Mouse (Mus musculus) heart, adult 9 months (tissue): ENCODE data around the gene Asl.
"Not testable (repeated sequence)": the region's sequence is repeated elsewhere in the genome, so short reads cannot be mapped to it uniquely, and the experiment has no call there.

ENCODE experiments used
- DNase-seq, 2 experiments: peaks; one replicate each; pipeline ENCODE4 v3.0.0; 2022; ENCODE audit warnings: low spot score in 2 of 2

Gene Asl

DNA sequence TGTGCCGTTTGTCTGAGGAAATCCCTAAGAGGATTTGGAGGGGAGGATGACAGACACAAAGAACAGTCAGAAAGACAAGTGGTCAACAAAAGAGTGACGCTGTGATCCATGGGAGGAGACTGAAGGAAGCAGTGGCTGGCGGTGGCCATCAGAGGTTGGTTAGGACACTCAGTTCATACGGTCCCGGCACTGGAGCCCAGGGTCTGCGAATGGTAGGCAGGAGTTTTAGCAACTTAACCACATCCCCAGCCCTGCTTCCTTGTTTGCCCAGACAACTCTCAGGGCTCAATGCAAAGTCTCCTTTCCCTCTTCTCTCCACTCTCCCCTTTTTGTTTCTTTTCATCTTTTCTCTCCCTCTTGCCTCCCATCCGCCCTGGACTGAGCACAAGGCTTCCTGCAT, 17.1 kb upstream of the Asl start:
- DNase-seq, result no peak

DNA sequence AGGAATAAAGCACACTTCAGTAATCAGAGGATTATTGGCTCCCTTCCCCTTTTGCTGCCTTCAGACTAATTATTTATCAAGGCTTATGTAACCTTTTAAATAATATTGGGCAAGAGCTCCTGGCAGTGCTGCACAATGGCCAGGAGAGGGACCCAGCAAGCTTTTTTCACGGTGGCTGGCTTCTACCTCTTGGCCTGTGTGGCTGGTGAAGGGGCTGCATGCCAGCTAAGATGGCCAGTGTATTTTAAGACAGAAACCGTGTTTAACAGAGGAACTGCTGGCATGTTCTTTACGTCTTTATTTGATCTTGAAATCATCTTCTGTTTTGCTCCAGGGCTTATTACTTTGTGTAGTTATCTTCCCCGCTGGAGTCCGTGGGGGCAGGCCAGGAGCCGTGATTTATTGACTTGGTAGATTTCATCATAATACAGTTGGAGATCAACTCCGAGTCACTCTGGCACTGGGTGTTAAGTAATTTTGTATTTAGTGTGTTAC, 15.2 kb upstream of the Asl start:
- peak; percentile 76 to 84 for DNase-seq

DNA sequence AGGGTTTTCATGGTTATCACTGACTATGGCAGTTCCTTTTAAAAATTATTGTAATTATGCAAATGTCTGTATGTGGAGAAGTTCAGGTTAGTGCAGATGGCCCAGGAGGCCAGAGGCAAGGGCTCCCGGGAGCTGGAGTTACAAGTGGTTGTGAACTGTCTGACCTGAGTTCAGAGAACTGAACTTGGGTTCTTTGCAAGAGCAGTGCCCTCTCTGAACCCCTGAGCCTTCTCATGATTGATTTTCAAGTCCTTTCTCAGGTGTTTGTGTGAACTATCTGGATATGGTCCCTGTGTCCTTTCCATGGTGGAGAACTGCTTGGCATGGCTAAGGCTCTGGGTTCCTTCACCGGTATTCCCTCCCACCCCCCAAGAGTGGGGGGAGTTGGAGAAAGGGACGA, 14.7 kb upstream of the Asl start:
- DNase-seq, result no peak

DNA sequence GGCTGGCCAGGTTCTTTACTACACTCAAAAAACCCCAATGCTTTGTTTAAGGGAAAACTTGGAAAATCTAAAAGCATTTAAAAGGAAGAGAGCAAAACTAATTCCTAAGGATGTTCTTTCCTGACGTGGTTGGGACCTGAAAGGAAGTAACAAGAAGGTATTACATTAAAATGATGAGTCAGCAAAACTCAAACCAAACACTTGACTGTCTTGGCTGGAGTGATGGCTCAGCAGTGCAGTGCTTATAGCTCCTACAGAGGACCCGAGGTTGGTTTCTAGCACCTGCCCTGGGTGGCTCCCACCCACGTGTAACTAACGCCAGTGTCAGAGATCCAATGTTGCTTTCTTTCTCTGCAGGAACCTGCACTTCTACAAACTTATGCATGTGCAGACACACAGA, 12.2 kb upstream of the Asl start:
- DNase-seq, result no peak

DNA sequence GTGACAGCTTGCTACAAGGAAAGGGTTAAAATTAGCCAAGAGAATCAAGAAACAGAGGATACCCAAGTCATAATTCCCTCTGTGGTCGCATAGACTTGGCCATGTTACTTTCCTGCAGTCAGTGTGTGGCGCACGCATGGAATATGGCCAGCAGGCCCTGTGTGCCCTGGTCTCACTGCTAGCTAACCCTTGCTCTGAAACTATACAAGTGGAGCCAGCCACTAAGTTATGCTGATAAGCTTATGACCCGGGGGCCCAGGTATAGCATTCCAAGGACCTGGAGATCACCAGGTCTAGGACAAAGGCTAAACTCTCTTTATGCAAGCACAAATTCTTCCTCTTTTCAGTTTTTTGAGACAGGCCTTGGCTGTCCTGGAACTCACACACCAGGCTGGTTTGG, 11.8 kb upstream of the Asl start:
- no peak for DNase-seq

DNA sequence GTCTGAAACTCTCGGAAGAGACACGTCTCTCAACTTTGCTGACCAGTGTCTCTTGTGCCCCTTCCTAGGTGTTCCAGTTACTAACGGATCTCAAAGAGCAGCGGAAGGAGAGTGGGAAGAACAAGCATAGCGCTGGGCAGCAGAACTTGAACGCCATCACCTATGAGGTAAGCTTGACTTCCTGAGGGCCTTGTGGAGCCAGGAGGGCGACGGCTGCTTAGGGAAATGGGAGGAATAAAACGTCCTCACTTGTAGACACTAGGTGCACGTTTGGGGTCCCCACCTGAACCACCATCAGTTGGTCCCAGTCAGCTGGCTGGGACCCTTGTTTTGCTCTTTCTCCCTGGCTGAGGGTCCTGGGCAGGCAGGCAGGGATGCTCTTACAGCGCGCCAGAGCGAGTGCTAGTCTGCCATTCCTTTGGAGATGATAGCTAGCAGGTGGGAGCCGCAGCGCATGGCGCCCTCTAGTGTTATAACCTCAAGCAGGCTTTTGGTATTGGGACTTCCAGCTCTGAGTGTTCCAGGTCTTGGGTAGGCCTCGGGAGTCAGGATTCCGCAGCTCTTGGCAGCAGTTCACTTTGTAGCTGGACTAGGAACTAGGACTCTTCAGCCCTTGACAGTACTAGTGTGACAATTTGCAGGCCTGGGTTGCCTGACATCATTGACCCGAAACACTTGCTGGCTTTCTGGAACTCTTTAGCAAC, 8.9 kb upstream of the Asl start:
- peak; percentile 74 to 80 for DNase-seq

DNA sequence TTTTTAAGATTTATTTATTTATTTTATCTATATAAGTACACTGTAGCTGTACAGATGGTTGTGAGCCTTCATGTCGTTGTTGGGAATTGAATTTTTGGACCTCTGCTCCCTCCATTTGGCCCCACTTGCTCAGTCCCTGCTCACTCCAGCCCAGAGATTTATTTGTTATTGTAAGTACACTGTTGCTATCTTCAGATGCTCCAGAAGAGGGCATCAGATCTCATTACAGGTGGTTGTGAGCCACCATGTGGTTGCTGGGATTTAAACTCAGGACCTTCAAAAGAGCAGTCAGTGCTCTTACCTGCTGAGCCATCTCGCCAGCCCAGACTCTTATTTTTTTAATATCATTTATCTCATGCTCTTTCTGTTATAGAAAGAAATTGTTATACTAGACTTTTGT, 7.3 kb upstream of the Asl start:
- DNase-seq, result not testable (repeated sequence)

DNA sequence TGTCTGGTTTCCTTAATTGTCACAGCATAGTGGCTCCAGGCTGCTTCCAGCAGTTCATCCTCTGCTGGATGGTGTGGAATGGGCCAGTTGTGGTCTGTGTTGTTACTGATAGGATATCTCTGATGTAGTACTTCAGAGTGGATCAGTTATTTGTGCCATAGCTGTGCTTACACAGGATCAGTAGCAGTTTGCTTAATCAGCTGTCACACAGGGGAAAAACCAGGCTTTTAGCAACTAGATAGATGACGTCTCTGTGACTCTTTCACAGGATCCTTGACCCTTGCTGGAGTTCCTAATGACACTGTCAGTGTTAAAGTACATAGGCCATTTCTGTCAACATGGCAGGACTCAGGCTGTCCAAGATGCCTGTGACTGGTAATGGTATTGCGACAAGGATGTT, 4.8 kb upstream of the Asl start:
- DNase-seq, result no peak

DNA sequence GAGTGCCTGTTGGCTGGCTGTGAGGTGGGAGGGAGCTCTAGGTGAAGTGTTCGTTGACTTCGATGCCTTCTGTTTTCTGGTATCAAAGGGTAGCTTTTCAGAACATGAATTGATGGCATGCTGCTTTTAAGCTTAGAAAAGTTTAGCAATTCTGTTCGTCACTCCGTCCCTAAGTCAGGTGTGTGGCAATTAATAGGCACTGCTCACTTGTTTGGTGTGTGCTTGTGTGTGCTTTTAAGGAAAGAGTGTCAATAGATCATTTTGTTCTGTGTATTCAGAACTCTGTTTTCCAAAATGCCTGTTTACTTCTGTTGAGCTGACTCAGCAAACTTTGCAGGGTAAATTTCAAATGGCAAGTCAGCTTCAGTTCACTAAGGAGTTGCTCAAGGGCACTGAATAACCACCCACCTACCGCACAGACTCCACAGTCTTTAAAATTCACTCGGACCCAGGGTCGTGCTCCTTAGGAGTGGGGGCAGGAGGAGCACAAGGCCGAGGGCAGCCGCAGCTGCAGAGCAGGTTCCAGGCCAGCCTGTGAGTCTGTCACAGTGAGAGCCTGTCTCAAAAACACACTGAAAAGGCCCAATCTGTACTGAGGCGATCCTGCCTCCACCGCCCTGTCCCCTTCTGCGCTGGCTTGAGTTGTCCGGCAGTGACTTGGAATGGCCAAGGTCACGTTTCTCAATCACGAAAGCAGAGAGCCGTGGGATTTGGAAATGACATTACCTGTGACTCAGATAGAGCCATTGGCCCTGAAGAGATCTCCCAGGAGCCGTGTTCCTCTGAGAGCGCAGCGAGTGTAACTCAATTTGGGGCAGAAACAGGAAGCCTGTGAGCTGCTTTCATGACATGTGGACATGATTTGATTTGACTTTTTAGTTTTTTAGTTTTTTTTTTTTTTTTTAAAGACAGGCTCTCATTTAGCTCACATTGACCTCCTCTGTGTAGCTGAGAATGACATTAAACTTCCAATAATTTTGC, 2.7 kb upstream of the Asl start:
- DNase-seq, result no peak

DNA sequence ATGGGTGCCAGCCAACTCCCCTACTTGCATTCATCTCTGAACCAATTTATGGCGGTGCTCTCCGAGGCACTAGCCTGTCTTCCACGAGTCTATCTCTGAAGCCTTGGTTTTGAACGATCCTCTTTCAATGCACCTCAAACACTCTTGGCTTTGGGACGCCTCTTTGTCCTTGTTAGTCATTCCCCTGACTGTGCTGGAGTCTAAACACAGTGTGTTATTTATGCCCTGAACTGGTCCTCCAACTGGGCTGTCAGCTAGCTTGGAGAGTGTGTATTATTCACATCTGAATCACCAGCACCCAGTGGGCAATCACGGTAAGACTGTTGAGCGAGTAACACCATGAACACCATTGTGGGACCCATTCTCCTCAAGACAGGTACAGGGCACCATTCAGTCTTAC, 1.4 kb downstream of the Asl start:
- DNase-seq, result no peak

DNA sequence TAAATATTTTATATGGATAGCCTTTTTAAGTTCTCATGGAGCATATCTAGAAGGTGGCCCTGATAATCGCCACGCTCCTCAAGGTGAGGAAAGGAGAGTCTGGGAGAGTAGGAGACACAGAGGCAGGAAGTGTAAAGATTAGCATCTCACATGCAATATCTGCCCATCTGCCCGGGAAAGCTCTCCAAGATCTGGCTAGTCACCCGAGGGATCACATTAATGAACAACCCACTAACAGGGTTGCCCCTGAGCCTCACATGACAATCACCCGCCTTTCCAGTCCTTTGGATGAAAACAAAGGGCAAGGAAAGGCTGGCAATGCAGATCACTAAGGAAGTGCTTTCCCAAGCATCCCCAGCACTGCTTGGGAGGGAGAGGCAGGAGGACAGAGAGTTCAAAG, 1.9 kb downstream of the Asl start:
- no peak for DNase-seq

DNA sequence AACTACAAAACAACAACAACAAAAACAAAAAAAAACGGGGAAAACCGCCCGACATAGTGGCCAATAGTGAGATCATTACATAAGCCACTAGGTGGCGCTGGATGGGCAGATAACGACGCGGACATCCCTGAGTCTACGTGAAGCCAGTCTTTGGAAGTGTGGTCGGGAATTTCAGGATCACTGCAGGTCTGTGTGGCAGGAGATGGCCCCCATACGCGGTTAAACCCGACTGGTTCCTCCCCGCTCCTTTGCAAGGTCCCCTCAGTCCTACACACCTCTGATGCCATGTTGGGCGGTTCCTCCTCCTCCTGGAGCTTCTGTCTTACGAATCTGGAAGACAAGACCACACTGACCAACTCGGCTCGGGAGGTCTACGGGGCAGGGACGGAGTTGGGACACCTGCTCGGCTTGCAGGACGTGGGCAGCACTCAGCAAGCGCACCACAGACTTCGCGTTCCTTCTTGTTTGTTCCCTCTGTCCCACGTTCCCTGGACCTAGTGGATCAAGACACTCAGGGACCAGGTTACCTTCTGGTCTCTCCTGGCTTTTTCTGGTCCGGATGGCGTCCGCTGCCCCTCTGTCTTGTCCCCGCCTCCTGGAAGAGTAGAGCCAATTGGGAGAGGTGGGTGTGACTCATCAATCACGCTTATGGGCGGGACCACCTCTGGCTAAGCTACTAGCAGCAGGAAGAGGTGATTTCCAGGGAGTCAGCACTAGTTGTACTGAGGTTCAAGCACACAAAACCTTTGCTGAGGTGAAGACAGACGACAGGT, 5.1 kb downstream of the Asl start:
- peak; percentile 90 to 93 for DNase-seq

DNA sequence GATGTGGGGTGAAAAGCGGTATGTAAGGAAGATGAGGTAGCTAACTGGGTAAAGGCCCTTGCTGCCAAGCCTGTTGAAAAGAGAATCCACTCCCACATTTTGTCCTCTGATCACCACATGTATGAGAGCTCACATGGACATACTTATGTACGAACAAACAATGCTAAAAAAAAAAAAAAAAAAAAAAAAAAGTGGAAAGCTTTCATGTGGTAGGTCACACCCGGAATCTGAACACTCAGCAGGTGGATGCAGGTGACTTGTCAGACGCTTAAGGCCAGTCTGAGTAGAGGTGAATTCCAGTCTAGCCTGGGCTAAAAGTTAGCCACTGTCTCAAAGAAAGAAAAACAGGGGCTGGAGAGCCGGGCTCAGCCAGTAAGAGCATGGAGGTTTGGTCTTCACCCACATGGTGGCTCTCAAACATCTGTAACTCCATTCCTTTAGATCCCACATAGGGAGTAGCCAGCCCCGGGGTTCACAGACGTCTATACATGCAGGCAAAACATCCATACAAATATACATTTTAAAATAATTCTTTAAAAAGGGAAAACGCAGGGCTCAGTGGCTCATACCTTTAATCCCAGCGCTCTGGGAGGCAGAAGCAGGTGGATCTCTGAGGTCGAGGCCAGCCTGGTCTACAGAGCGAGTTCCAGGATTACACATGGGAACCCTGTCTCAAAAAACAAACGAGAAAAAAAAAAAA, 5.8 kb downstream of the Asl start:
- no peak for DNase-seq

DNA sequence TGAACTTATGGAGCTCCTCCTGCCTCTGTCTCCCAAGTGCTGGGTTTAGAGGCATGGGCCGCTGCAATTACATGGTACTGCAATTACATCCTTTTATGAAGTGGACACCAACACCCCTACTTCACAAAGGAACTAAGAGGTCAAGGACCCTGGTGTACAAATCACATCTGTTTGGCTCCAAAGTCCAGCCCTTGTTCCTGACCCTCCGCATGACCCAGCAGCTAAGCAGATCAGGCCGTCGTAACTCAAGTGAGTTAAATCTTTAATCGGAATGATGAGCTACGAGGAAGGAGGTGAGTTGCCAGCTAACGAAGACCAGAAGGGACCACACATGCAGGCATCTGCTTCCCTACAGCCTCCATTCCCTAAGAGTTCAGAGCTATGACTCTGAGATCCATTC, 6.7 kb downstream of the Asl start:
- no peak for DNase-seq

DNA sequence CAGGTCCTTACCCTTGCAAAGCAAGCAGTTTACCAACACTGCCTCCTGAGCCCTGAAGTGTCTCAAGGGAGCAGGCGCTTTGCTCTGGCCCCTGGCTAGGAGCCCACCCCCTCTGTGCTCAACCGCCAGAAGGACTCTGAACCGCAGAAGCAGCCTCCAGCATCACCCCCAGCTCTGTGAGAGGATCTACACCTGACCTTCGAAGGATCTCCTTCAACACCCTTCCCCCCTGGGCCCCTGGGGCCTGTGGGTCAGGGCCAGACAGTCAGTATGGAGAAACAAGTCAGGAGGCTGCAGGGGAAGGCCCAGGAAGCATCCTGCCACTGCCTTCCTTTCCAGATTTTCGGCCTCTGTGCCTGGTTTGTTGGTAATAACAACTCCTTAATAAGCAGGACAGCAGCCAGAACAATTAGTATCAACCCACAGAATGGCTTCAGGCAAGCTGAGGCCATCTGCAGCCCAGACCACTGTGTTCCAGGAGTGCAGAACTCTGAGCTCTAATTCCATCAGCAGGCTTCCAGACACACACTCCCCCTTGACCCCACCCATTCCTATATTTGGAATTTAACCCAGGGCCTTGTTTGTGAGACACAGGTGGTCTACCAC, 7.6 kb downstream of the Asl start:
- DNase-seq, result no peak

DNA sequence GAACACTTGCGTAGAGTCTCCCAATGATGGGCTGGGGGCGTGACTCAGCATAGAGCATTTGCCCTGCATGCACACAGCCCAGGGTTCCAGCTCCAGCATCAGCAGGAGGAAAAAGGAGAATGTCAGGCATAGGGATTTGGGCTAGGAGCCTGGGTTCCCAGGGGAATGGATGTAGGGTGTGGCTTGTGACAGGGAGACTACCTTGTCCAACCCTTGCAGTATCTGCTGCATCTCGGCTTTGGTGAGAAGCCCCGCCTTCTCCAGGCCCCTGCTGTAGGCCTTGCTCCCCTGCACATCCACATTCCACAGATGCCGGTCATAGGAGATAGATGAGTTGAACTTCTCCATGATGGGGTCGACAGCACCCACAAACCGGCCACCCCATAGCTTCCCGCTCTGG, 9.6 kb downstream of the Asl start:
- DNase-seq, result no peak

DNA sequence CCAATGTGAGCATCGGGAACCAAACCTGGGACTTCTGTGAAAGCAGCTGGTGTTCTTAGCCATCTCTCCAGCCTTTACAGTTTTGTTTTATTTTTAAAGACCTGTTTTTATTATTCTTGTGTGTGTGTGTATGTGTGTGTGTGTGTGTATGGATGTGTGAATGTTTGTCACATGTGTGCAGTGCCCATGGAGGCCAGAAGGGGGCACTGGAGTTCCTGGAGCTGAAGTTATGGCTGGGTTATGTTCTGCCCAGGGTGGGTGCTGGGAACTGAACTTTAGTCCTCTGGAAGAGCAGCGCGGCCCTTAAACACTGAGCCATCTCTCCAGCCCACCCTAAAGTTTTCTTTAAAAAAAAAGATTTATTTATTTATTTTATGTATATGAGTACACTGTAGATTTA, 13.9 kb downstream of the Asl start:
- DNase-seq, result no peak

DNA sequence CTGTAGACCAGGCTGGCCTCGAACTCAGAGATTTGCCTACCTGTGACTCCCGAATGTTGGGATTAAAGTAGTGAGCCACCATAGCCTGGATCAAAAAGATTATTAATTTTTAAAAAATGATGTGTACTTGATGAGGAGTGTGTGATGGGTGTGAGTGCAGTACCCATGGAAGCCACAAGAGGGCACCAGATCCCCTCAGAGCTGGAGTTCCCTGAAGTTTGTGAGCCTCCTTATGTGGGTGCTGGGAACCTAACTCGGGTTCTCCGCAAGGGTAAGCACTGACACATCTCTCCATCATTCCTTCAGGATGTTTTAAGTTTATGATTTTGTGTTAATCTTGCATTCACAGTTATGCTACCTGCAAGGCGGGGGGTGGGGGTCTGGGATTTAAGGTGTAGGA, 18.1 kb downstream of the Asl start:
- no peak for DNase-seq

DNA sequence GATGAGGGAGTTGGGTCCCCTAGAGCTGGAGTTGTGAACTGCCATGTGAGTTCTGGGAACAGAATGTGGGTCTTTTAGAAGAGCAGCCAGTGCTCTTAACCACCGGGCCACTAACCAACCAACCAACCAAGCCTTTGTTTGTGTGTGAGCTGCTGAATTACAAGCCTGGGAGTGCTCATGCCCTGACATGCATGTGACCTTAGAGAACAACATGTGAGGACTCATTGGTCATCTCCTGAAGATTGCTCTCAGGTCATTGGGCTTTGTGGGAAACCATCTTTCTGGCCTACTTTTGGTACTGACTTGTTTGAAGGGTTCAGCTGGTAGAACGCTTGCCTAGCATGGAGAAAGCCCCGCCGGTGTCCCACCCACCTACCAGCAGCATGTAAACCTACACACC, 19.3 kb downstream of the Asl start:
- DNase-seq, result no peak

DNA sequence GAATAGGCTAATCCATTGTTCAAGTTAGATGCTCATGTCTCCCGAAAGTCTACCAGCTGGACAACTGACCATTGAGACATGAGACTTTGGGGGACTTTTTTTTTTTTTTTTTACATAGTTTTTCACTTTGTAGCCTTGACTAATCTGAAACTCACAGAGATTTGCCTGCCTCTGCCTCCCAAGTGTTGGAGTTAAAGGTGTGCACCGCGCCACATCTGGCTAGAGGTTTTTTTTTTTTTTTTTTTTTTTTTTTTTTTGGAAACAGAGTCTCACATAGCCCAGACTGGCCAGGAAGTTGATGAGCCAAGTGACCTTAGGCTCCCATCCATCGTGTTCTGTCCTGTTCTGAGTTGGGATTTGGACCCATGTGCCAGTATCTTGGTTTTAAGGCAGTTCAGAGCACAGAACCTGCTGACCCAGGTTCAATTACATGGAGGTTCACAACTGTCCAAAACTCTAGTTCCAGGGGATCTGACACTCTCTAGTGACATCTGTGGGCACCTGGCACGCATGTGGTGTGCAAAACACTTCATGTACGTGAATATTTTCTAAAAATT, 20.9 kb downstream of the Asl start:
- DNase-seq, result no peak

DNA sequence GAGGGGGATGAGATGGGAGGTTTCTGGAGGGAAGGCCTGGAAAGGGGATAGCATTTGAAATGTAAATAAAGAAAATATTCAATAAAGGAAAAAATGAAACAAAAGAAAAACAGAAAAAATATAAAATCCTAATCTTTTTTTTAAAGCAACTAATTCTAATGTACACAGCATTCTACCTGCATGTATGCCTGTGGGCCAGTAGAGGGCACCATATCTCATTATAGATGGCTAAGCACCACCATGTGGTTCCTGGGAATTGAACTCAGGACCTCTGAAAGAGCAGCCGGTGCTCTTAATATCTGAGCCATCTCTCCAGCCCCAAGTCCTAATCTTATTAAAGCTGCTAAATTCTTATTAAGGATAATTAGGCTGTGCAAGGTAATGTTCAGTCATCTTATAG, 21.7 kb downstream of the Asl start:
- no peak for DNase-seq
